Mouse (Mus musculus) midbrain, embryonic 10.5 days (tissue): ENCODE measurements around the gene Rbfox1. TPM values are rescaled to one million over a fixed set of nuclear protein-coding genes. Genes with fewer than 3 reads are reported as not detected.

Experiments
- DNase-seq: peaks from one replicate; pipeline ENCODE4 v3.0.0-alpha.2; 2017; ENCODE audit warnings: low spot score
- H3K27ac ChIP-seq: fragments of 300-500 bp; sonication (generic); replicated peaks from 2 replicates; pipeline ENCODE4 v1.5.1; 2016; ENCODE audit warnings: mild to moderate bottlenecking
- H3K27me3 ChIP-seq: fragments of 300-500 bp; sonication (generic); 2 replicates; pipeline ENCODE4 v1.6.1; 2016; ENCODE audit warnings: low read depth, mild to moderate bottlenecking; ENCODE audit not compliant: poor library complexity, severe bottlenecking
- H3K36me3 ChIP-seq: fragments of 300-500 bp; sonication (generic); 2 replicates; pipeline ENCODE4 v1.6.1; 2016; ENCODE audit warnings: mild to moderate bottlenecking, moderate library complexity
- H3K4me1 ChIP-seq: fragments of 300-500 bp; sonication (generic); 2 replicates; pipeline ENCODE4 v1.6.1; 2016
- H3K4me3 ChIP-seq: fragments of 300-500 bp; sonication (generic); 2 replicates; pipeline ENCODE4 v1.5.1; 2016; ENCODE audit warnings: mild to moderate bottlenecking, moderate library complexity
- H3K9me3 ChIP-seq: fragments of 300-500 bp; sonication (generic); replicated peaks from 2 replicates; pipeline ENCODE4 v1.6.1; 2016; ENCODE audit warnings: mild to moderate bottlenecking
- WGBS: fragments of 180-500 bp; shearing (Covaris S2); methylation state at CpG from one replicate; pipeline ENCODE4 v1.1.7; 2016; 5-methylcytosine and 5-hydroxymethylcytosine counted together
- polyA plus RNA-seq: library from polyadenylated mRNA; unstranded; fragments of >200 nt; fragmentation: Nextera tagmentation; extraction: Ambion mirVana; gene quantifications from 2 replicates; pipeline ENCODE4 v1.2.1, GENCODE M21; 2016

Rbfox1 gene
- polyA plus RNA-seq, 1 experiment from 2014 or later, result 2.5 TPM

DNA sequence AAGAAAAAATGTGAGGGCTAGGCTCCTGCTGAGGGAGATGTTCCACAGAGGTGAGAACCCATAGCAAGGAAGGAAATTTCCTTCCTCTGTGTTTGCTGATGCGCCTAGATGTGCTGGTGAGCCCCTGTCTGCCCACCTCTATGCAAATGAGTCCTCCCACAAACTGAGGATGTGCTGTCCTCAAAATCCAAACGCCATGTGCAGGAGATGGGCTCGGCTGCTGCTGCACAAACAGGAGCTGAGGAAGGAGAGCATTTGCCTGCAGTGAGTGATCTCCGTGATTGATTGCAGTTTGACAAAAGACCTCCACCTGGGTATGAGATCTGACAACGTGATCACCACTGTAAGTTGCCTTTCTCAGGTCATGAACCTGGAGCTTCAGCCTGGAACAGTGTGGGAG, 1308.4 kb downstream of the Rbfox1 start:
- Histone ChIP-seq H3K9me3 (no peaks in the 10 kb centered on the region), H3K4me3 (no peak overlapping the region), H3K27me3 (no peaks in the 10 kb centered on the region), H3K27ac (no peak overlapping the region), H3K36me3 (no peaks in the 10 kb centered on the region), H3K4me1 (peaks cover 3% of the 10 kb centered on the region; the same call in 1 of the 2 replicates)
- 82% methylated on average over 5 of the region's 5 CpGs for WGBS
- no peak for DNase-seq

DNA sequence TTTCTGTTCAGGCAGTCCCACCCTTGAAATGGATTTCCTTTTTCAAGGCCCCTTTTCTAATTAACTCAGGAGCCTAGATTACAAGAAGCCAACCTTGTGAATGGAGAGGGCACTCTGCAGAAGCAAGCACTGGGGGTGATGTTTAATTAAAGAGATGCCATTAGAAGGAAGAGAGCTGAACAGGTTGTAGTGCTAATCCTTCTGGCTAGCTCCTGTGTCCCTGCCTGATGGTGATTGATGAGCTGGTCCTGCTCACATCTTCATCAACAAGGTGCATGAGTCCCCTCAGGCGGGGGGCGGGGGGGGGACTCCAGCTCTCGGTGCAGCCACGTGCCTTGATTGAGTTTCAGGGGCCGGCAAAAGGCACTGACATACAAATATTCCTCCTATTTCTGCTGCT, 1312.8 kb downstream of the Rbfox1 start:
- H3K27ac ChIP-seq, result no peak overlapping the region
- no peaks in the 10 kb centered on the region for H3K36me3 ChIP-seq
- H3K9me3 ChIP-seq, result no peaks in the 10 kb centered on the region
- H3K4me3 ChIP-seq, result no peak overlapping the region
- WGBS, result 80% methylated on average over 5 of the region's 5 CpGs
- H3K27me3 ChIP-seq, result no peaks in the 10 kb centered on the region
- DNase-seq, result no peak
- H3K4me1 ChIP-seq, result peaks cover 3% of the 10 kb centered on the region; the same call in 1 of the 2 replicates

DNA sequence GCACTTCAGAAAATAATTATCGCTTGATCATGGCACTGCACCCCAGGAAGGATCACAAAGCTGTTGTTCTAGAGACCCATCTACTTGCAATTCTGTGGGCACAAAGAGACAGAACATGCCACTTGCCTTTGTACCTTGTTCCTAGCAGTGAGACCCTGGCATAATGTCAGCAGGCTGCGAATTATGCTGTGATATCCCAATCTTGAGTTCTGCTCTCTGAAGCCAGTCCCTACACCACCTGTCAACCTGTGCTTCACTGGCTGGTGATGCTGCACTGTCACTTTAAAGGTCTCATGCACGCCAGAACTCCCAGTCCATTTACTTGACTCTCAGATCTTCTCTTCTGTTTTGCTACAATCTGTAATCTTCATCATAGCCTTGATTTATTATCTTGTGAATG, 1315.1 kb downstream of the Rbfox1 start:
- Histone ChIP-seq H3K27me3 (no peaks in the 10 kb centered on the region), H3K4me1 (peaks cover 3% of the 10 kb centered on the region; the same call in 1 of the 2 replicates), H3K27ac (no peak overlapping the region), H3K4me3 (no peak overlapping the region), H3K36me3 (no peaks in the 10 kb centered on the region), H3K9me3 (no peaks in the 10 kb centered on the region)
- DNase-seq, result no peak
- 90% methylated on average over 3 of the region's 3 CpGs for WGBS

DNA sequence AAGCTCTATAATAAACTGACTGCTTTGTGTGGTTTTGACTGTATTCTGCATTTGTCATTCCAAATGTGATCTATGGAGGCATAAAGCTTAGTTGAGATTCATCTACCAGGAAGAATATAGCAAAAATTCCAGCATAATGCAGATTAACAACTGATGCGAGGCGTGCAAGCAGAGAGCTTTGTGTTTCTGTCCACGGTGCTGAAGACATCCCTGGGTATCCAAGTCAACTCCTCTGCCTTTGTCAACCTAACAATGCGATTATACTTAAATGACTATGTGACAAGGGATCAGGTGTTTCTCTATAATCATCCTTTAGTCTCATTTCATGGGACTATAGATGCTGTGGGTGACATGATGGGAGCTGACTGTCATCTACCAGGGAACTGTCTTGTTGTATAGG, 1316.7 kb downstream of the Rbfox1 start:
- 72% methylated on average over 4 of the region's 4 CpGs for WGBS
- no peaks in the 10 kb centered on the region for H3K27me3 ChIP-seq
- H3K27ac ChIP-seq, result no peak overlapping the region
- no peaks in the 10 kb centered on the region for H3K9me3 ChIP-seq
- H3K36me3 ChIP-seq, result no peaks in the 10 kb centered on the region
- DNase-seq, result no peak
- no peak overlapping the region for H3K4me3 ChIP-seq
- H3K4me1 ChIP-seq, result peaks cover 3% of the 10 kb centered on the region; the same call in 1 of the 2 replicates

DNA sequence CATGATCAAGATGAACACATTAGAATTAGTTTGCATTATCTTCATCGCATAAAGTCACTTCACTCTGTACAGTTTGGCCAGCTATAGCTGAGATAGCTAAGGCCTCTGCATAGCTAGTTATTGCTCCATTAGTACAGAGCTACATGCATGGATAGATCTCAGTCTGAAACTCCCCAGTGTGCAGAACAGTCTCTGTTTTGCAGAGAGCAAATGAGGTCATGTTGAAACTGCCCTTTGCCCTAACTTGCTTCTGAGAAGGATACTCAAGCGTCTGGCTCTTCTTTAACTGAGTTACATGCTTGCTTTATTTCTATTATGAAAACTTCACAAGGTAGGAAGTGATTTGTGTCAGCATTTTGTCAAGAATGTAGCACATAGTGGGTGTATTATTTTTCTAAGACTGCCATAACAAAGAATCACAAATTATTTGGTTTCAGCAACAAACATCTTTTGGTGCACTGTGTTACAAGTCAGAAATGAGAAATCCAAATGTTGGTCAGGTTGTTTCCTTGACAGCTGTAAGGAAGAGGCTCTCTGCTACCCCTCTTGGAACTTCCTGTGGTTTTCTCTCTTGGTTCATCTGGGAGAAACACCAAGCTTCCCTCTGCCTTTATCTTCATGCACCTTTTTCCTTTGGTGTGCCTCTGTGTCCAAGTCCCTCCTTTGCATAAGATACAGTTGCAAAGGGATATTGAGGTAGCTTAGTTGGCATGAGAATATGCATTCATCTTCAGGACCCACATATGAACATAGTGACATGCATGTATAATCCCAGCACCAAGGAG, 1321.2 kb downstream of the Rbfox1 start:
- no peak overlapping the region for H3K4me3 ChIP-seq

DNA sequence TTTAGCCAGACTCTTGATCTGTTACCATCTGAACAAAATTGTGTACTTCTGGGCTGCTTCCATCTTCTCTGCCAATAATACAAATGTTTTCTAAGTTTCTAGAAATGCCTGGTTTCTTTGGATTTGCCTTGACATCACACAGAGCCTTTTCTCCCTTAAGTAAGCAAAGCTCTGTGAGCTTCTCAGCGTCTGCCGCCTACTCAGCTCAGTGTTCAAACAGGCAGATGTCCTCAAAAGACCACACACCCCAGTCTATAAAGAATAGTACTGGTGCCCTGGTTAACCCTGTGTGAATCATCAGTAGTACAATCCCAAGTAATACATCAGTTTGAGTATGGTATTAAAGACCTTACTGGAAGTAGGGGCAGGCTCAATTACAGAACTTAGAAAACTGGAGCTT, 1322.4 kb downstream of the Rbfox1 start:
- WGBS, result 74% methylated on average over 2 of the region's 2 CpGs
- Histone ChIP-seq H3K27me3 (no peaks in the 10 kb centered on the region), H3K4me1 (no peaks in the 10 kb centered on the region), H3K36me3 (no peaks in the 10 kb centered on the region), H3K27ac (no peak overlapping the region), H3K4me3 (no peak overlapping the region), H3K9me3 (no peaks in the 10 kb centered on the region)
- DNase-seq, result no peak

More for the DNA sequence above, 1321.2 kb downstream of the Rbfox1 start:
- Histone ChIP-seq H3K4me1 (no peaks in the 10 kb centered on the region), H3K27me3 (no peaks in the 10 kb centered on the region), H3K36me3 (no peaks in the 10 kb centered on the region), H3K27ac (no peak overlapping the region), H3K9me3 (no peaks in the 10 kb centered on the region)
- DNase-seq, result no peak
- 78% methylated on average over 2 of the region's 2 CpGs for WGBS

DNA sequence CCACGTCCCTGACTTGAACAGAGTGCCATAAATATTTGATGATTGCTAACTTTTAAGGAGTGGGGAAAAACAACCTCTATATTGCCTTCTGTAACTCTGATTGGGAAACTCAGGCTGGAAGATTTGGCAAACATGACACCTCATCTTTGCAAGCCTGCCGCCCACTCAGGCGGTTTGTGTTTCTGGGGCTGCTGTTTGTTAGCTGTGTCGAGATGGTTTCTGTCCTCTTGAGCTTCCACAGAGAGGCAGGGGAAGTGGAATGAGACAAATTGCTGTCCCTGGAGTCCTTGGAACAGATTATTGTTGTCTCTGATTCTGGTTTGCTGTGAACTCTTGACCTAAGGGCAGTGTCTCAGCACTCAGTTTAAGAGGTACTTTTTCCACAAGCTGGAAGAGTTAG, 1327.6 kb downstream of the Rbfox1 start:
- no peak overlapping the region for H3K4me3 ChIP-seq
- peaks cover under 1% of the 10 kb centered on the region; the same call in 1 of the 2 replicates for H3K4me1 ChIP-seq
- WGBS, result 83% methylated on average over 4 of the region's 4 CpGs
- no peaks in the 10 kb centered on the region for H3K9me3 ChIP-seq
- no peaks in the 10 kb centered on the region for H3K27me3 ChIP-seq
- no peaks in the 10 kb centered on the region for H3K36me3 ChIP-seq
- H3K27ac ChIP-seq, result no peak overlapping the region
- DNase-seq, result no peak

DNA sequence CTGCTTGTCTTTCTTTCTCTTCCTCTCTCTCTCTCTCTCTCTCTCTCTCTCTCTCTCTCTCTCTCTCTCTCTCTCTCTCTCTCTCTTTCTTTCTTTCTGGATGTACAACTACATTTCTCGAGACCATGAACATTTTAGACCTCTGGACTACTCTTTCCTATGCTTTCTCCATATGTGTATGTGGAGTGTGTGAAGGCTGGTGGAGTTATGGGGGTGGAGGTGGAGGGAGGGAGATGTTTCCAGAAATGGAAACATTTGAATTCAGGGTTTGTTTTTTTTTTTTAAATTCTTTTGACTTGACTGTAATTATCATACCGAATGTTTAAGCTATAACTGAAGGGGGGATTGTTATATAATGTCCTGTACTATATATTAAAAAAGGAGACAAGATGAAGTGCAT, 1338.1 kb downstream of the Rbfox1 start:
- Histone ChIP-seq H3K36me3 (no peaks in the 10 kb centered on the region), H3K4me1 (0 out of 2 replicates have a peak, but pooled peaks cover under 1% of the 10 kb centered on the region), H3K4me3 (no peak overlapping the region), H3K27ac (no peak overlapping the region), H3K27me3 (no peaks in the 10 kb centered on the region), H3K9me3 (no peaks in the 10 kb centered on the region)
- no peak for DNase-seq
- 78% methylated on average over 2 of the region's 2 CpGs for whole genome bisulfite sequencing

DNA sequence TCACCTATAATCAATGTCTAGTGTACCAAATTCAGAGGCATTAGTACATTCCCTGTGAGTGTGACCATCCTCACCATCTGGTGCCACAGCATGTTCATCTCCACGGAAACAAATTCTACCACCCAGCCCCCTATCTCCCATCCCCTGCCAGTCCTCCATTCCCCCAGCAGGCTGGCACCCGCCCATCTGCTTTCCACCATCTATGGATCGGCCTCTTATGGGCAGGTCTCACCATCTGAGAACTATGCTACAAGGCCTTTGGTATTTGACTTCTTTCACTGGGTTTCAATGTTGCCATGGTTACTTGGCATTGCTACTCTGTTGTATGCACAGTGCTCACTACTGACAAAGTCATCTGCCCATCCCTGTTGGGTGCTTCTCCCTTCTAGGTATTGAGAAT, 1340.8 kb downstream of the Rbfox1 start:
- Histone ChIP-seq H3K4me1 (no peaks in the 10 kb centered on the region), H3K4me3 (no peak overlapping the region), H3K9me3 (no peaks in the 10 kb centered on the region), H3K27ac (no peak overlapping the region), H3K27me3 (no peaks in the 10 kb centered on the region), H3K36me3 (no peaks in the 10 kb centered on the region)
- 88% methylated on average over 3 of the region's 3 CpGs for WGBS
- no peak for DNase-seq

DNA sequence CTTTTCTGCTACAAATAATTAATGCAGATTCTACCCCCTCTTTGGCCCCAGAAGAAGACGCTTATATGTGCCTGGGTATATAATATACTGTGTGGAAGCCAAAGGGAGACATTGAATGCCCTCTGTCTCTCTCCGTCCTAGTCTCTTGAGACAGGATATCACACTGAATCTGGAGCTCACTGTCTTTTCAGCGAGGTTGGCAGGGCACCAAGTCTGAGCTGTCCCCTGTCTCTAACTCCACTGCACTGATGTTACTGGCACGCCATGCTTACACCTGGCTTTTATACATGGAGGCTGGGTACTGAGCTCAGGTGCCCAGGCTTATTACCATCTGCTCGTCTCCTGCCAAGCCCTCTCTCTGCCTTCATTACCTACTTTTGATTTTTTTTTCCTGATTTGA, 1343.1 kb downstream of the Rbfox1 start:
- Histone ChIP-seq H3K4me1 (no peaks in the 10 kb centered on the region), H3K27ac (no peak overlapping the region), H3K4me3 (no peak overlapping the region), H3K36me3 (no peaks in the 10 kb centered on the region), H3K27me3 (no peaks in the 10 kb centered on the region), H3K9me3 (no peaks in the 10 kb centered on the region)
- WGBS, result 85% methylated on average over 5 of the region's 5 CpGs
- no peak for DNase-seq

DNA sequence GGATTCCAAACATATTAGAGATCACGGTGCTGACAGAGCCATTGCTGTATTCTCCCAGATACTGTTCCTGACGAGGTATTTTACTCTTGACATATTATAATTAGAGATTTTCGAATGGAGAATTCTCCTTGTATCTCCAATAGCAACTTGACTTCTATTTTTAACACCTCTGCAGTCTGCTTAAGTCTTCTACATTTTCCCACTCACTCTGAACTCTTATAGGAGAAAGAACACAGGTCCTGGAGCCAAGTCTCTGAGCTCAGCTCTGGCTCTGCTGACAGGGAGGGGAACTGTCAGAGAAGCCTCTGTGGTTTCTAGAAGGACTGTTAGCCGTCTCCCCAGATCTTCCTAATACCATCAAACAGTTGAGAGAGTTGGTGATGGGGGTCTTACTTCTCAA, 1344.1 kb downstream of the Rbfox1 start:
- no peaks in the 10 kb centered on the region for H3K27me3 ChIP-seq
- H3K27ac ChIP-seq, result no peak overlapping the region
- no peaks in the 10 kb centered on the region for H3K4me1 ChIP-seq
- WGBS, result 71% methylated on average over 4 of the region's 4 CpGs
- H3K4me3 ChIP-seq, result no peak overlapping the region
- DNase-seq, result no peak
- no peaks in the 10 kb centered on the region for H3K9me3 ChIP-seq
- no peaks in the 10 kb centered on the region for H3K36me3 ChIP-seq

DNA sequence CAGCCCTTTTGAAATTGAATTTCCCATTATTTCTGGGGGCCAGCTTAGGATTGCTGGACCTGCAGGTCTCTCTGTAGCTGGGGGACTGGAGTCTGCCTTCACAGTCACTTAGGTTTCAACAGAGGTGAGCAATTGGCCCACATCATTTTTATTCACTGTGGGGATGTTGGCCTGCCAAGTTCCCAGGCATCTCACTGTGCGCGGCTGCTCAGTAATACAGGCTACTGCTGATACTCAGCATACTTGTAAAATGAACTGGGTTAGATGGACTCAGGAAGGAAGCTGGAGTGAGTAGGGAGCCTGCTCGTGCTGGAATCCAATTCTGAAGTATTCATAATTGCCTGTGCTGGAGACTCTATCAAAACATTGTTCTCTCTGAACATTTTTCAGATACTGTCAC, 1356.5 kb downstream of the Rbfox1 start:
- H3K27me3 ChIP-seq, result no peaks in the 10 kb centered on the region
- 88% methylated on average over 3 of the region's 3 CpGs for WGBS
- H3K4me3 ChIP-seq, result no peak overlapping the region
- no peak overlapping the region for H3K27ac ChIP-seq
- H3K4me1 ChIP-seq, result no peaks in the 10 kb centered on the region
- H3K36me3 ChIP-seq, result no peaks in the 10 kb centered on the region
- DNase-seq, result no peak
- H3K9me3 ChIP-seq, result no peaks in the 10 kb centered on the region

DNA sequence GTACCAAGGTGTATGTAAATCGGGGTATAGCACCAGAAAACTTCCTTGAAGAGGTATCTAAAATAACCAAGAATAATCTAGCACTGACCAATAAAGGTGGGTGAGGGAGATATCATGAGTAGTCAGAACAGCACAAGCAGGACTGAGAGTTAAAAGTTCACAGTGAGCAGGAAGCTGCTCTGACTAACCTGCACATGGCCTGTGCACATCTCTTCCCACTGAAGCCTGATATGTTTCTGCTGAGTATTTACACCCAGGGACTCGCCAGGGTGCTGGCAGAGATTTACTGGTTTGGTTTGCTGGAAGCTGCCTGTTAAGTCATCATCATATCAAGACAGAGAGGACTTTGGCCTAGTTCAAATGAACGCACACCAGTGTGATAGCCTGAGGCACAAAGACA, 1357.3 kb downstream of the Rbfox1 start:
- H3K4me3 ChIP-seq, result no peak overlapping the region
- no peaks in the 10 kb centered on the region for H3K4me1 ChIP-seq
- no peak overlapping the region for H3K27ac ChIP-seq
- 83% methylated on average over 3 of the region's 3 CpGs for WGBS
- H3K27me3 ChIP-seq, result no peaks in the 10 kb centered on the region
- no peaks in the 10 kb centered on the region for H3K36me3 ChIP-seq
- H3K9me3 ChIP-seq, result no peaks in the 10 kb centered on the region
- DNase-seq, result no peak
